In the genomic region with DNA sequence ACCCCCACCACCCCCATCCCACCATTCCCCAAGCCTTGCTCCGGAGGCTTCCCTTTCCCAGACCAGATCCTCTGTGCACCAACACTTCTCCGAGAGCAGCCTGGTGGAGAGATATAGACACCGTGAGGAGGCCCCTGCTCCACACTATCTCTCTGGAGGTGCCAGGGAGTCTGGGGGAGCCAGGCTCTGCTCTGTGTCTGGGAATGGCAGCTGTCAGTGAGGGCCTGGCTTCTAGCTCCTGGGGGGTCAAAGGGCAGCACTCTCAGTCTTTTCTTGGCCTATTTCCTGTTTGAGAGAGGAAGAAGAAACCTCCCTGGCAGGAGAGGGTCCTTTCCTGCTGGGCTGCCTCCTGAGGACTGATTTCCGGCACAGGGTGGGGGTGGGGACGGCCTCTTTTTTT, we compare ENCODE assay signal across 11 mouse cellular contexts. TPM values are rescaled to one million over a fixed set of nuclear protein-coding genes. Genes with fewer than 3 reads are reported as not detected.
DNase-seq lines count a peak whose midpoint lies in the region; ATAC-seq and TF ChIP-seq lines count a peak whose summit lies in the region.
"Had no signal": no experiment of that assay in that cellular context is flagged by ENCODE, and none has a peak within 500 bp of the region (broad histone marks: within the 10 kb centered on the region; RNA-seq: fewer than 3 reads in every experiment).

No protein-coding gene starts in this region.

- 28% methylated on average over 5 of the region's 5 CpGs for WGBS in forebrain, embryonic 12.5 days
- WGBS in forebrain, embryonic 16.5 days = 41% methylated on average over 5 of the region's 5 CpGs
- WGBS in midbrain, embryonic 10.5 days = 19% methylated on average over 5 of the region's 5 CpGs
- 25% methylated on average over 5 of the region's 5 CpGs for WGBS in midbrain, embryonic 14.5 days
- 12% methylated on average over 5 of the region's 5 CpGs for WGBS in kidney, postnatal 0 days
- 20% methylated on average over 5 of the region's 5 CpGs for WGBS in stomach, embryonic 15.5 days

- H3K27ac ChIP-seq in forebrain, embryonic 12.5 days = 0 out of 2 replicates have a peak overlapping the region, but pooled peaks have one; percentile 2
- no peak overlapping the region for H3K27ac ChIP-seq in forebrain, embryonic 16.5 days (ENCODE audit: low read length)
- peak overlapping the region; percentile 71 for H3K27ac ChIP-seq in midbrain, embryonic 10.5 days (replicated peaks)
- H3K27ac ChIP-seq in midbrain, embryonic 14.5 days (replicated peaks; ENCODE audit: low read depth, low read length) = no peak overlapping the region
- peak overlapping the region; percentile 36; the same call in 1 of the 2 replicates for H3K27ac ChIP-seq in kidney, postnatal 0 days
- H3K27ac ChIP-seq in stomach, embryonic 15.5 days = peak overlapping the region; percentile 51

- peaks cover 24% of the 10 kb centered on the region for H3K27me3 ChIP-seq in forebrain, embryonic 12.5 days
- no peaks in the 10 kb centered on the region for H3K27me3 ChIP-seq in forebrain, embryonic 16.5 days (replicated peaks; ENCODE audit: control insufficient read depth, insufficient read depth, low read length)
- H3K27me3 ChIP-seq in midbrain, embryonic 10.5 days (ENCODE audit: low read depth, poor library complexity, severe bottlenecking) = peaks cover 19% of the 10 kb centered on the region; the same call in 1 of the 2 replicates
- no peaks in the 10 kb centered on the region for H3K27me3 ChIP-seq in midbrain, embryonic 14.5 days (ENCODE audit: control insufficient read depth, insufficient read depth, low read length)
- no peaks in the 10 kb centered on the region for H3K27me3 ChIP-seq in kidney, postnatal 0 days (ENCODE audit: insufficient read depth, low read length)
- no peaks in the 10 kb centered on the region for H3K27me3 ChIP-seq in stomach, embryonic 15.5 days (replicated peaks)

- H3K4me2 ChIP-seq in forebrain, embryonic 12.5 days = no peak overlapping the region
- no peak overlapping the region for H3K4me2 ChIP-seq in forebrain, embryonic 16.5 days (ENCODE audit: low read length)
- H3K4me2 ChIP-seq in midbrain, embryonic 14.5 days (ENCODE audit: low read length) = no peak overlapping the region
- no peak overlapping the region for H3K4me2 ChIP-seq in kidney, postnatal 0 days (ENCODE audit: low read length)
- peak overlapping the region; percentile 4; the same call in 1 of the 2 replicates for H3K4me2 ChIP-seq in stomach, embryonic 15.5 days

- H3K36me3 ChIP-seq in forebrain, embryonic 12.5 days (replicated peaks) = peaks cover 13% of the 10 kb centered on the region; the same call in 1 of the 2 replicates
- no peaks in the 10 kb centered on the region for H3K36me3 ChIP-seq in forebrain, embryonic 16.5 days (ENCODE audit: control insufficient read depth, insufficient read depth)
- peaks cover 25% of the 10 kb centered on the region for H3K36me3 ChIP-seq in midbrain, embryonic 10.5 days
- no peaks in the 10 kb centered on the region for H3K36me3 ChIP-seq in midbrain, embryonic 14.5 days (ENCODE audit: control insufficient read depth, insufficient read depth, low read length)
- 0 out of 2 replicates have a peak, but pooled peaks cover 8% of the 10 kb centered on the region for H3K36me3 ChIP-seq in kidney, postnatal 0 days (ENCODE audit: insufficient read depth, low read length)
- H3K36me3 ChIP-seq in stomach, embryonic 15.5 days = peaks cover 9% of the 10 kb centered on the region; the same call in 1 of the 2 replicates

- TF ChIP-seq CTCF in kidney, postnatal 0 days (IDR thresholded peaks at IDR 0.05; ENCODE audit: low read depth) = no peak

- H3K9ac ChIP-seq in forebrain, embryonic 12.5 days = no peak overlapping the region
- no peak overlapping the region for H3K9ac ChIP-seq in forebrain, embryonic 16.5 days (replicated peaks; ENCODE audit: low read depth, low read length)
- no peak overlapping the region for H3K9ac ChIP-seq in midbrain, embryonic 14.5 days (replicated peaks; ENCODE audit: low read length)
- no peak overlapping the region for H3K9ac ChIP-seq in kidney, postnatal 0 days (ENCODE audit: low read depth, low read length)
- no peak overlapping the region for H3K9ac ChIP-seq in stomach, embryonic 15.5 days

- H3K4me1 ChIP-seq in forebrain, embryonic 12.5 days = peaks cover 18% of the 10 kb centered on the region
- H3K4me1 ChIP-seq in forebrain, embryonic 16.5 days (replicated peaks; ENCODE audit: control insufficient read depth, insufficient read depth, low read length) = peaks cover 6% of the 10 kb centered on the region
- H3K4me1 ChIP-seq in midbrain, embryonic 10.5 days = peaks cover 32% of the 10 kb centered on the region
- no peaks in the 10 kb centered on the region for H3K4me1 ChIP-seq in midbrain, embryonic 14.5 days (ENCODE audit: control insufficient read depth, insufficient read depth, low read length)
- H3K4me1 ChIP-seq in kidney, postnatal 0 days (replicated peaks; ENCODE audit: insufficient read depth, low read length) = peaks cover 37% of the 10 kb centered on the region
- H3K4me1 ChIP-seq in stomach, embryonic 15.5 days = peaks cover 34% of the 10 kb centered on the region

- H3K4me3 ChIP-seq in forebrain, embryonic 12.5 days (replicated peaks) = no peak overlapping the region
- no peak overlapping the region for H3K4me3 ChIP-seq in forebrain, embryonic 16.5 days (replicated peaks; ENCODE audit: low read length)
- H3K4me3 ChIP-seq in midbrain, embryonic 10.5 days = no peak overlapping the region; the same call in 1 of the 2 replicates
- no peak overlapping the region for H3K4me3 ChIP-seq in midbrain, embryonic 14.5 days (replicated peaks; ENCODE audit: low read depth, low read length)
- H3K4me3 ChIP-seq in kidney, postnatal 0 days (replicated peaks; ENCODE audit: low read depth, low read length) = no peak overlapping the region
- no peak overlapping the region for H3K4me3 ChIP-seq in stomach, embryonic 15.5 days (replicated peaks)

- DNase-seq in midbrain, embryonic 10.5 days (ENCODE audit: low spot score) = no peak
- no peak for DNase-seq in midbrain, embryonic 14.5 days
- peak; percentile 31 for DNase-seq in kidney, postnatal 0 days (ENCODE audit: low spot score)
- DNase-seq in cerebellum, adult 9-11 months = no peak
- no peak for DNase-seq in left cerebral cortex, adult 8-10 months (ENCODE audit: low spot score in 2 of 2)
- DNase-seq: cerebellum, adult 8-10 months; thymus, postnatal 25 days had no signal

- H3K9me3 ChIP-seq in forebrain, embryonic 12.5 days = no peaks in the 10 kb centered on the region
- no peaks in the 10 kb centered on the region for H3K9me3 ChIP-seq in forebrain, embryonic 16.5 days (ENCODE audit: control insufficient read depth, low read length)
- no peaks in the 10 kb centered on the region for H3K9me3 ChIP-seq in midbrain, embryonic 10.5 days (replicated peaks)
- no peaks in the 10 kb centered on the region for H3K9me3 ChIP-seq in midbrain, embryonic 14.5 days (ENCODE audit: control insufficient read depth, low read length)
- no peaks in the 10 kb centered on the region for H3K9me3 ChIP-seq in kidney, postnatal 0 days (replicated peaks; ENCODE audit: low read length)
- H3K9me3 ChIP-seq in stomach, embryonic 15.5 days = no peaks in the 10 kb centered on the region

- no peak for ATAC-seq in forebrain, embryonic 12.5 days (ENCODE audit: low FRiP score)
- no peak for ATAC-seq in forebrain, embryonic 16.5 days
- ATAC-seq in midbrain, embryonic 14.5 days (ENCODE audit: low FRiP score, low TSS enrichment) = no peak
- no peak for ATAC-seq in kidney, postnatal 0 days (replicated peaks; ENCODE audit: low FRiP score, low read depth)
- ATAC-seq in stomach, embryonic 15.5 days (ENCODE audit: insufficient read depth, low FRiP score, low read depth) = no peak
- ATAC-seq: activated CD4-positive, CD25-positive, alpha-beta regulatory T cell, adult 4 months had no signal

RNA-seq across cellular contexts. Expression of a gene that starts 16.9 kb away (rescaled TPM):
- polyA plus RNA-seq in forebrain, embryonic 12.5 days (2016; fragmentation: Nextera tagmentation; extraction: Ambion mirVana) = 11.8 and 15.9 TPM in 2 replicates
- polyA plus RNA-seq in forebrain, embryonic 16.5 days (2015; fragmentation: Nextera tagmentation; extraction: Ambion mirVana) = 4.6 and 5.7 TPM in 2 replicates
- 13.0 and 13.1 TPM in 2 replicates for polyA plus RNA-seq in midbrain, embryonic 10.5 days (2016; fragmentation: Nextera tagmentation; extraction: Ambion mirVana)
- 3.6 and 5.2 TPM in 2 replicates for polyA plus RNA-seq in midbrain, embryonic 14.5 days (2014; fragmentation: Nextera tagmentation; extraction: Ambion mirVana)
- polyA plus RNA-seq in kidney, postnatal 0 days (2015; fragmentation: Nextera tagmentation; extraction: Ambion mirVana) = 17.5 and 20.0 TPM in 2 replicates
- 25.8 and 26.5 TPM in 2 replicates for polyA plus RNA-seq in stomach, embryonic 15.5 days (2015; fragmentation: Nextera tagmentation; extraction: Ambion mirVana)
- 1 to 10 TPM; 1.2 to 2.2 (median 1.8) TPM for total RNA-seq in left cerebral cortex, adult 8-10 months (2022)

RNA-seq across cellular contexts. Expression of a gene that starts 22.5 kb away (rescaled TPM):
- polyA plus RNA-seq in forebrain, embryonic 12.5 days (2016; fragmentation: Nextera tagmentation; extraction: Ambion mirVana) = not detected in 2 replicates
- polyA plus RNA-seq in forebrain, embryonic 16.5 days (2015; fragmentation: Nextera tagmentation; extraction: Ambion mirVana) = not detected in 2 replicates
- 0.36 and 0.74 TPM in 2 replicates for polyA plus RNA-seq in midbrain, embryonic 10.5 days (2016; fragmentation: Nextera tagmentation; extraction: Ambion mirVana)
- 0.12 TPM in 1 of 2 replicates, not detected in the other for polyA plus RNA-seq in midbrain, embryonic 14.5 days (2014; fragmentation: Nextera tagmentation; extraction: Ambion mirVana)
- not detected in 2 replicates for polyA plus RNA-seq in kidney, postnatal 0 days (2015; fragmentation: Nextera tagmentation; extraction: Ambion mirVana)
- polyA plus RNA-seq in stomach, embryonic 15.5 days (2015; fragmentation: Nextera tagmentation; extraction: Ambion mirVana) = 0.59 and 0.65 TPM in 2 replicates
- under 1 TPM in 3 of 4 experiments, not detected in 1; 0.17 to 0.95 (median 0.46) TPM for total RNA-seq in left cerebral cortex, adult 8-10 months (2022)

RNA-seq across cellular contexts. Expression of a gene that starts 24.9 kb away (rescaled TPM):
- 22.0 and 25.1 TPM in 2 replicates for polyA plus RNA-seq in forebrain, embryonic 12.5 days (2016; fragmentation: Nextera tagmentation; extraction: Ambion mirVana)
- polyA plus RNA-seq in forebrain, embryonic 16.5 days (2015; fragmentation: Nextera tagmentation; extraction: Ambion mirVana) = 75.3 and 81.4 TPM in 2 replicates
- polyA plus RNA-seq in midbrain, embryonic 10.5 days (2016; fragmentation: Nextera tagmentation; extraction: Ambion mirVana) = 11.3 and 14.5 TPM in 2 replicates
- 65.0 and 77.9 TPM in 2 replicates for polyA plus RNA-seq in midbrain, embryonic 14.5 days (2014; fragmentation: Nextera tagmentation; extraction: Ambion mirVana)
- 25.2 TPM in 2 replicates for polyA plus RNA-seq in kidney, postnatal 0 days (2015; fragmentation: Nextera tagmentation; extraction: Ambion mirVana)
- 26.9 and 29.8 TPM in 2 replicates for polyA plus RNA-seq in stomach, embryonic 15.5 days (2015; fragmentation: Nextera tagmentation; extraction: Ambion mirVana)
- 10 to 100 TPM; 15.1 to 18.3 (median 17.3) TPM for total RNA-seq in left cerebral cortex, adult 8-10 months (2022)

RNA-seq across cellular contexts. Expression of a gene that starts 43.8 kb away (rescaled TPM):
- polyA plus RNA-seq in forebrain, embryonic 12.5 days (2016; fragmentation: Nextera tagmentation; extraction: Ambion mirVana) = 144 and 147 TPM in 2 replicates
- polyA plus RNA-seq in forebrain, embryonic 16.5 days (2015; fragmentation: Nextera tagmentation; extraction: Ambion mirVana) = 150 and 153 TPM in 2 replicates
- polyA plus RNA-seq in midbrain, embryonic 10.5 days (2016; fragmentation: Nextera tagmentation; extraction: Ambion mirVana) = 163 and 176 TPM in 2 replicates
- 117 and 127 TPM in 2 replicates for polyA plus RNA-seq in midbrain, embryonic 14.5 days (2014; fragmentation: Nextera tagmentation; extraction: Ambion mirVana)
- 129 and 132 TPM in 2 replicates for polyA plus RNA-seq in kidney, postnatal 0 days (2015; fragmentation: Nextera tagmentation; extraction: Ambion mirVana)
- 133 and 134 TPM in 2 replicates for polyA plus RNA-seq in stomach, embryonic 15.5 days (2015; fragmentation: Nextera tagmentation; extraction: Ambion mirVana)
- 10 to 100 TPM; 64.6 to 75.4 (median 67.0) TPM for total RNA-seq in left cerebral cortex, adult 8-10 months (2022)

Comparison
In these comparisons a context has a peak if more than half of its experiments do, and no peak if none do; other contexts are left out.
1. H3K27ac ChIP-seq: peak in forebrain, embryonic 12.5 days (single experiment), midbrain, embryonic 10.5 days (single experiment), kidney, postnatal 0 days (single experiment) and stomach, embryonic 15.5 days (single experiment); none in forebrain, embryonic 16.5 days (single experiment) and midbrain, embryonic 14.5 days (single experiment).